Mouse (Mus musculus): ENCODE results near the gene Fbxo24. TPM values are rescaled to one million over a fixed set of nuclear protein-coding genes. Genes with fewer than 3 reads are reported as not detected.
"Not testable (repeated sequence)": the region's sequence is repeated elsewhere in the genome, so short reads cannot be mapped to it uniquely, and the experiment has no call there.

The Fbxo24 gene
- total RNA-seq, 2 experiments from 2014 or later: 0.15 to 0.28 TPM

GRCm38 (mm10) chr5:137631591-137631990, 2.8 kb upstream of the Fbxo24 start:
- no peak for DNase-seq
- TF ChIP-seq CTCF (IDR thresholded peaks at IDR 0.05): no peak
- intact Hi-C loops (cut with DNase I): no loop called here
- Histone ChIP-seq H3K4me3 (peak overlapping the region; percentile 89), H3K27ac (peak overlapping the region; percentile 95)

DNA sequence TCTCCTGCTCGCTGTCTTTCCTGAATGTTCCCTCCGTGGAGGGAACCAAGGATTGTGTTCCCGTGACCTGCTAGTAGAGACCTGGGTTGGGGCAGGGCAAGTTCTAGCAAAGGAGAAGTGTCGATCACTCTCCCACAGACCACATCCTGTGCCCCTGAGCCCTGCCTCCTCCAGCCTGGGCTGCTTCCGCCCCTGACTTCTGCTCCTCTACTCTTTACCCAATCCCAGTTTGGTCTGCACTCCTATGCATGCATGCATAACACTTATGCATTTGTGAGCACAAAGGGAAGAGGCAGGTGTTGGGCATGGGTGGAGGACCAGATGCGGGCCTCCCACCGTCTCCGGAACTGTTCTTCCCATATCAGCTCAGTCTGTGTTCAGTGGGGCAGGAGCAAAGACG, 2.4 kb upstream of the Fbxo24 start:
- intact Hi-C loops (cut with DNase I): no loop called here
- peak overlapping the region; percentile 89 for H3K4me3 ChIP-seq
- TF ChIP-seq CTCF (IDR thresholded peaks at IDR 0.05): no peak
- H3K27ac ChIP-seq: peak overlapping the region; percentile 95
- no peak for DNase-seq

DNA sequence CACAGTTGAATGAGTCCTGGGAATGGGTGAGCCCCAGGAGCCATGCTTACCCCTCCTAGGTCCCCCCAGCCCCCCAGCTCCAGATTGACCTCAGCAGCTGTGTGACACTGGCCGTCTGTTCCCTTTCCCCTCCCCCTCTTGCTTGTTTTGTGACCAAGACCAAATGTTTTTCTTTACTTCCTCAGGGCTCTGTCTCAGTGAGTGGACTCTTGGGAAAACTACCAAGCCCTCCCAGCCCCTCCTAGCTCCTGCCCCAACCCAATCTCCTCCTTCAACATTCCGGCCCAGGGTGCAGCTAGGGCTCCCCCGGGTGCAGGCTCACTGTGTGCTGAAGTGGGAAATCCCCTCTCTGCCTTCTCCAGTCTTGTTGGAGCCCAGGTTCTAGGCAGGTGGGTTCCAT, 1.8 kb upstream of the Fbxo24 start:
- TF ChIP-seq CTCF (IDR thresholded peaks at IDR 0.05): no peak
- intact Hi-C loops (cut with DNase I): no loop called here
- peak overlapping the region; percentile 89 for H3K4me3 ChIP-seq
- DNase-seq: no peak
- H3K27ac ChIP-seq: peak overlapping the region; percentile 95

GRCm38 (mm10) chr5:137629906-137630545, 1.2 kb upstream of the Fbxo24 start:
- TF ChIP-seq CTCF (IDR thresholded peaks at IDR 0.05): no peak
- Histone ChIP-seq H3K4me3 (peak overlapping the region; percentile 89), H3K27ac (peak overlapping the region; percentile 95)
- intact Hi-C loops (cut with DNase I): no loop called here
- DNase-seq: no peak

DNA sequence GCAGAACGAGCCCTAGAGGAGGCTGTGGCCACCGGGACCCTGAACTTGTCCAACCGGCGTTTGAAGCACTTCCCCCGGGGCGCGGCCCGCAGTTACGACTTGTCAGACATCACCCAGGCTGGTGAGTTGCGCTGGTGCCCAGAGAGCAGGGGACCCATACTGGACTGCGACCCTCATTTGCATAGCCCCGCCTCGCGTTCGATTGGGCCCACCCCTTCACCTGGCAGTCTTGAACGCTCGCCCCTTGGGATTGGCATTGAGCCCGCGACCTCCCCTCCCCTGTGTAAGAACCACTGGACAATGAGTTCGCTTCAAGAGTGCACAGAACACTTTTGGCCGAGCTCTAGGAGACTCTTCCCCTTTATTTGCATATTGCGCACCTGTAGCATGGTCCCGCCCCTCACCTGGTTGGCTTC, 512 bp upstream of the Fbxo24 start:
- Histone ChIP-seq H3K27ac (peak overlapping the region; percentile 95), H3K4me3 (peak overlapping the region; percentile 89)
- intact Hi-C loops (cut with DNase I): no loop called here
- DNase-seq: no peak
- TF ChIP-seq CTCF (IDR thresholded peaks at IDR 0.05): no peak

- DNase-seq: no peak
- peak overlapping the region; percentile 89 for H3K4me3 ChIP-seq
- intact Hi-C loops (cut with DNase I): loop anchor here (1.0 kb wide), 1 partner anchor 27 kb away; the partner anchor contains the start of gene Mospd3
Observed at GRCm38 (mm10) chr5:137627991-137628390, 811 bp downstream of the Fbxo24 start.

DNA sequence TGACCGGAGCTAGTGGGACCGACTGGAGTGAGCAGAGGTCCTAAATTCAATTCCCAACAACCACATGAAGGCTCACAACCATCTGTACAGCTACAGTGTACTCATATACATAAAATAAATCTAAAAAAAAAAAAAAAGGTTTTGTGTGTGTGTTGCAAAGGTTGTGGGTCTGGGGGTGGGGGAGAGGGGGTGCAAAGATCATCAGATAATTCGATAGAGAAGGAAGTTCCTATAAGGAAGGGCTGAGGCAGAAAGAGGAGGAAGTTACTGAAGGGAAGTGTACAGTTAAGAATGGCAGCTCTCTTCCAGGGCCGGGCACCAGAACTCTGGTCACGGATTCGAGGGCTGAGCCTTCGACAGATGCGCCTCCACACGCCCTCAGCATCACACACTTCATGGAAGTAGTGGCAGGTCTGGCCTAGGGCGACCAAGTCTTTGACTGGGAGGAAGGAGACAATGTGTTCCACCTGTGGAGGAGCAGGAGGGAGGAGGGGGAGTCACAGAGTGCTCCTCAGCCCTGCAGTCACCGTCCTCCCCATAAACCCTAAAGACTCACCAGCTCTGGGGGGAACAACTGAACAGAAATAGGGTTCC, 4.8 kb downstream of the Fbxo24 start:
- DNase-seq: no peak
- intact Hi-C loops (cut with DNase I): no loop called here
- Histone ChIP-seq H3K27ac (no peak overlapping the region), H3K4me3 (no peak overlapping the region)
- TF ChIP-seq CTCF (IDR thresholded peaks at IDR 0.05): no peak

More at GRCm38 (mm10) chr5:137627991-137628390, 811 bp downstream of the Fbxo24 start:
- TF ChIP-seq CTCF (IDR thresholded peaks at IDR 0.05): peak; percentile 24; the same call in 1 of the 2 replicates
- H3K27ac ChIP-seq: peak overlapping the region; percentile 97

- TF ChIP-seq CTCF (IDR thresholded peaks at IDR 0.05): no peak
- no peak for DNase-seq
- H3K4me3 ChIP-seq: no peak overlapping the region
- H3K27ac ChIP-seq: no peak overlapping the region
- intact Hi-C loops (cut with DNase I): no loop called here
Observed at GRCm38 (mm10) chr5:137615347-137615746, 13.5 kb downstream of the Fbxo24 start.

DNA sequence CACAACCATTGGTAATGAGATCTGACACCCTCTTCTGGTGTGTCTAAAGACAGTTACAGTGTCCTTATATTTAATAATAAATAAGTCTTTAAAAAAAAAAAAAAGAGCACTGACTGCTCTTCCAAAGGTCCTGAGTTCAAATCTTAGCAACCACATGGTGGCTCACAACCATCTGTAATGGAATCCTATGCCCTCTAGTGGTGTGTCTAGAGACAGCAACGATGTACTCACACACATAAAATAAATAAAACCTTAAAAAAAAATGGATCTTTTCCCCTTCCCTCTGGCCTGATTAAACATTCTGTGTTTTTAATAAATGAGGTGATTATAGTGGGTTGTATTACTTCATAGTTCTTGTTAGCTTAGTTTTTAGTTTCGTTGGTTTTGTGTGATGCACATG, 13.9 kb downstream of the Fbxo24 start:
- intact Hi-C loops (cut with DNase I); DNase-seq; H3K4me3 ChIP-seq; H3K27ac ChIP-seq: not testable (repeated sequence)
- TF ChIP-seq CTCF (IDR thresholded peaks at IDR 0.05): peak; percentile 29; the same call in 1 of the 2 replicates

GRCm38 (mm10) chr5:137613550-137613949, 15.3 kb downstream of the Fbxo24 start, which contains the start of gene Pcolce:
Pcolce (minus strand) TSS chr5:137613784.
- H3K4me3 ChIP-seq: peak within 1 kb of the TSS; percentile 72
- peak within 1 kb of the TSS; percentile 88 for H3K27ac ChIP-seq
- intact Hi-C loops (cut with DNase I): no loop called here
- peak; percentile 77 for DNase-seq
- TF ChIP-seq CTCF (IDR thresholded peaks at IDR 0.05): no peak

DNA sequence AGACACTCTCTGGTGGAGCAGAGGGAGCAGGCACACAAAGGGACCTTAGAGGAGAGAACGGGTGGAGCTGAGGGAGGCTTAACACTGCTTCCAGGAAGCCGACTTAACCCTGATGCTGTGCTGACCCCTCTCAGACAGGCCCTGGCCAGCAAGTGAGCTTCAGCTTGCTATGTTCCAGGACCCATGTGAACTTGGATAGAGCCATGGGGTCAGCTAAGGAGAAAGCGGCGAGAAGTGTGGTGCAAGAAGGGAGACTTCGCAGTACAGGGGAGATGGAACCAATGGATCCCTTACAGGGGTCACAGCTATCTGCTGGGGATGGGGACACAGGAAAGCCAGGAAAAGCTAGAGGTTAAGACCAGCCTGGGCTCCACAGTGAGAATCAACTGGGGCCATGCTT, 15.7 kb downstream of the Fbxo24 start:
- intact Hi-C loops (cut with DNase I): no loop called here
- peak; percentile 56 for DNase-seq
- Histone ChIP-seq H3K4me3 (peak overlapping the region; percentile 72), H3K27ac (peak overlapping the region; percentile 88)
- TF ChIP-seq CTCF (IDR thresholded peaks at IDR 0.05): no peak

DNA sequence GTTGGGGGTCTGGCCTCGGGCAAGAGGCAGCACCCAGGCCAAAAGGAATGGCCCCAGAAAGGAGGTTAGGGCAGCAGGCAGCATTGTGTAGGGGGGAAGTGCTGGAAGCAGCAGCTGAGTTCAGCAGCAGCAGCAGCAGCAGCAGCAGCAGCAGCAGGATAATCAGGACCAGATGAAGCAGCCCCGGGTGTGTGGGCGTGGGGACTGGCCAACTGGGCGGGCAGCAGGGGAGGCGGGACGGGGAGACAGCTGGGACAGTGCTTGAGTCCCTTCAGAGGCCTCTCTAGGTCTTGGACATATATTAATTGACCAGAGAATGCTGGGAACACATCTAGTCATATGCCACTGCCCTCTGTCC, 17.6 kb downstream of the Fbxo24 start:
- DNase-seq: peak; percentile 88
- H3K27ac ChIP-seq: peak overlapping the region; percentile 88
- no peak for TF ChIP-seq CTCF (IDR thresholded peaks at IDR 0.05)
- H3K4me3 ChIP-seq: peak overlapping the region; percentile 72
- intact Hi-C loops (cut with DNase I): no loop called here

DNA sequence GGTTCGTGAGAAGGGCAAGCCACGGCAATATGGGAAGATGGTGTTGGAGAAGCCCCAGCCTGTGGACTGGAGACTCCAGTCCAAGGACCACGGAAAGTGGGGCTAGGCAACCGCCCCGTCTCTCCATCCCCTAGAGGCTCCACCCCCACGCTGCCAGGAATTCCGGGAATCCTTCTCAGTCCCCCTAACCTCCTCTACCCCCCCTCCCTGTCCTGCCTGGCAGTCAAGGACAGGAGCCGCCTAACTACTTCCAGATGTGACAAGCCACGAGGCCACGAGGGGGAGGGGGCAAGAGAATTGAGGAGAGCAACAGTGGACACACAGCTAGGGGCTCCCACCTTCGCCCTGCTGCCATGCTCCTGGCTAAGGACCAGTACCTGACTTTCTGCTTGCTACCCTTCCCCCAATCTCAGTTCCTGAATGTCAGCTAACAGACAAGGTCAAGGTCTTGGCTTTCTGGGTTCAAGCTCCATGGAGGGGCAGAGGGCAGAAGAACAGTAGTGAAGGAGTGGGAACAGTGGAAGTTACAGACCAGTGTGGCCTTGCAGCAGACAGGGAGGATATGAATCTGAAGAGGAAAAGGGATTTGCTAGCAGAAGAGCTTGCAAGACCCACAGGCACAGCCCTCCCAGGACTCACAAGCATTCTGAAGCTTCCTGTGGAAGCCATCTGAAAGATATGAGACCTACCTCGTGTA, 18.1 kb downstream of the Fbxo24 start:
- intact Hi-C loops (cut with DNase I): no loop called here
- no peak for TF ChIP-seq CTCF (IDR thresholded peaks at IDR 0.05)
- Histone ChIP-seq H3K4me3 (peak overlapping the region; percentile 72), H3K27ac (peak overlapping the region; percentile 88)
- peak; percentile 91 for DNase-seq

Measured in gastrocnemius, adult 2 months (tissue).